Mouse (Mus musculus) ovary, adult 18-20 months (tissue): Measurements from ENCODE around the gene Ngrn.

Source experiments
- DNase-seq: peaks from one replicate; pipeline ENCODE4 v3.0.0; 2022; ENCODE audit warnings: low spot score, mixed read lengths

Ngrn gene

GRCm38 (mm10) chr7:80307766-80308165 is 46.8 kb downstream of the Ngrn start:
- no peak for DNase-seq

- DNase-seq = no peak
These were observed 49.8 kb downstream of the Ngrn start for GRCm38 (mm10) chr7:80310771-80311170.
